Mouse (Mus musculus): Measurements from ENCODE around the gene Tacc3.

The Tacc3 gene

DNA sequence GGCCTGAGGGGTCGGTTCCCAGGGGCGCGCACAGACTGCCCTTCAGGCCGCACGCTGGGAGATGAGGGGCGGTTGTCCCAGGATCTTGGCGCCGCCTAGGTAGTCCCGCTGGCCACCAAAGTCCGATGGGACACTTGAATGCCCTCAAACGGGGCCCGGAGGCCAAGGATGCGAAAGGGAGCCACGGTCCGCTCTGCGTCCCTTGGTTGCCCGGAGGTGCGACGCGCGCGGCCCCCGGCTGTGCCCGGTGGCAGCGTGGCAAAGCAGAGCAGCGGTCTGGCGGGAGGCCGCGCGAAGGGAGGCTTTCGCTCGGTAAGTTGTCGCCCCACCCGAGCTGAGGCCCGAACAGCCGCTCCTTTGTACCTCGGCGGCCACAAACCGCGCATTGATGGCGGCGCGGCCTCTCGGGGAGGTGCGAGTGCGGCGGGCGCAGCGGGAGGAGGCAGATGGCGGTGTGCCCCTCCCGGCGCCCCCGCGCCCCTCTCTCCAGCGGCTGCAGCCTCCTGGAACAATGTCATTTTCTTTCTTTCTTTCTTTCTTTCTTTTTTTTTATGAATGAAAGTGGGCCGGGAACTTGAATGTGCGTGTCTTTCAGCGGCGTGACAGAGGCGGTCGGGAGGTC lies 65.2 kb downstream of the Tacc3 start:
- DNase-seq (ENCODE audit: low spot score), result no peak

DNA sequence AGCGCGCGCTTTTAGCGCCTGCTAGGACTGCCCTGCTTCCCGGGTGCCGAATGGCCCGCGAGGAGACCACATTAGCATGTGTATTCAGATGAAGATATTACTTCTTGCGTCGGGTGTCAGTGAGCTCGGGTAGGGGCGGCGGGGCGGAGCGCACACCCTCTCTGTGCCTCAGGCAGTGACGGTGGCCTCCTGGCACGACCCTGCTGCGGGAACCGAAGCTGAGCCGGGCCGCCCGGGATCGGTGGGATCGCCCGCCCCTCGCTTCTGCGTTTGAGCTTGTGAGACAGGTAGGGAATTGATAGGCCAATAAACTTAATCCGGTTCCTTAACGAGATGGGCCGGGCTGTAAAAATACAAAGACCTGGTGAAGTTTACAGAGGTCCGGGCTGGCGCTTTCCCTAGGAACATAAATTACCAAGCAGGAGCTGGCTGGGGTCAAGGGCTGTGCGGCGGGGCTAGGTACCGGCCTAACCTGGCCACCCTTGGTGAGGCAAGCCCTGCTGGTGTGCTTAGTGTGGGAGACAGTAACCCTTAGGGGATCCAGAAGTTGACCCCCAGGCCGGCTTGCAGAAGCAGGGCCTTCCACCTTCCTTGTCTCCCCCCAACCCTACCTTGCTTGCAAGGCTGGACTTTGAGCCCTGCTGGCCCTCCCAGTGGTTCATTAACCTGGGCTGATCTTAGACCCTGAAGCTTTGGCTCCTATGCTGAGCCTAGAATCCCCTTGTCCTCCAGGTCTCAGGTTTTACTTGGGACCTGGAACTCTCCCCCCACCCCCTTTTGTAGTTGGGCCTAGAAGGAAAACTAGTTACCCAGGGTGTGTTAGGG lies 65.9 kb downstream of the Tacc3 start:
- no peak for DNase-seq (ENCODE audit: low spot score)

DNA sequence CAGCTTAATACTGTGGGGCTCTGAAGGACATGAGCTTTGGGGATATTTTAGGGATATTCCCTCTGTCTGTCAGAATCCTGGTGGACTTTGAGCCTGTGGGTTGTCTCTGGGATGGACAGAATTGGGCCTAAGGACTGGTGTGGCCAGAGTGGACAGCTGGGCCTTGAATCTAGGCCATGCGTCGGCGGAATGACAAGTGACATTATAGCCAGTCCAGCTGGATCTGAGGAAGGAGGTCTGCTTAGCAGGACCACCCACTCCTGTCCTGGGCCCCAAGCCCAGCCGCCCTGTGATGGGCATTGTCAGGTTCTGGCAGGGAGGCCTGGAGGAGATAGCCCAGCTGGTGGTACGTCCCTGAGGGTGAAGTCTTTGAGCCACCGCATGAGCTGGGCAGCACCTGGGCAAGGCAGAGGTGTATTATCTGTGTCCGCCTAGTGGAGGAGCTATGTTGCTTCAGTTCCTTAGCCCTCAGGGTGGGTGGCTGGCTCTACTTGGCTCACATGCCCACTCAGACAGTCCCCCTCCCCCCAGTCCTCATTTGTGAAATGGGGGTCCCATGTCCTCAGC lies 68.2 kb downstream of the Tacc3 start:
- no peak for DNase-seq (ENCODE audit: low spot score)

DNA sequence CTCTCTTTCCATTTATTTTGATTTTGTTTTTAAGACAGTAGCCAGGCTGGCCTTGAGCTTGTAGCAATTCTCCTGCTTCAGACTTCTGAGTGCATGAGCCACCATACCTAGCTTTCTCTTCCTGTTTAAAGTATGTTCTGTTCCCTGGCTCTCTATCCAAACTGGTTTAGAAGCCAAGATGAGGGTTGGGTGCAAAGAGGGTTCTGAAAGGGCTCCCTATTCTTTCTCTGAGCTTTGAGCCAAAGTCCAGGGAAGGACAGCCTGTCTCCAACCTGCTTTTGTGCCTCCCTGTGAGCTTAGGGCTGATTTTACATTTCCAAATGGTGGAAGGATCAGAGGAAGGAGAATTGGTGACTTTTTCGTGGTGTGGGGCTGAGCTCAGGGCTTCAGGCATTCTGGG lies 69.0 kb downstream of the Tacc3 start:
- no peak for DNase-seq (ENCODE audit: low spot score)
